ENCODE assay signal across 8 mouse cellular contexts in the genomic region with DNA sequence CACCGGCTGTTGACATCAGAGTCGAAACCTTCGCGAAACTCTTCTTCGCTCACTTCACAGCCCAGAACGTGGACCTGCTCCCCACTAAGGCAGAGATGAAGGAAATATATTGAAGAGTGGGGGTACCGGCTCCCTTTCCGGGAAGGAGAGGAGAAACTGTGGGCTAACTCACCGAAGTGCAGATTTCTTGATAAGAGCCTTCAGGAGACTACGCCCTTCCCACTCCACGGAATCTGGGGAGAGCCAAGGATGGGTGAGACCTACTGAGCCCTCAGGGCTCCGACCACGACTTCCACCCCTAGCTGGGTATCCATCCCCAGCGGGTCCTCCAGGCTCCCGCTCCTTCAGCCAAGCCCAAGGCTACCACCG. TPM values are rescaled to one million over a fixed set of nuclear protein-coding genes. Genes with fewer than 3 reads are reported as not detected.
DNase-seq lines count a peak whose midpoint lies in the region; ATAC-seq lines count a peak whose summit lies in the region.

No protein-coding gene starts in this region.

- ATAC-seq in heart, embryonic 11.5 days (replicated peaks; ENCODE audit: insufficient number of reproducible peaks, low FRiP score, low TSS enrichment), result no peak
- ATAC-seq in CD4-positive, CD25-positive, alpha-beta regulatory T cell, adult 4 months, result peak; percentile 3
- ATAC-seq in forebrain, embryonic 13.5 days, result no peak
- peak; percentile 37 for ATAC-seq in liver, embryonic 15.5 days (ENCODE audit: insufficient read depth)

- WGBS in heart, embryonic 11.5 days (ENCODE audit: insufficient replicate concordance), result 2% methylated on average over 16 of the region's 16 CpGs
- 5% methylated on average over 16 of the region's 16 CpGs for WGBS in forebrain, embryonic 13.5 days
- whole genome bisulfite sequencing in liver, embryonic 15.5 days (ENCODE audit: insufficient replicate concordance), result 2% methylated on average over 16 of the region's 16 CpGs

- peak overlapping the region; percentile 99 for H3K9ac ChIP-seq in heart, embryonic 11.5 days (ENCODE audit: low read depth, low read length)
- peak overlapping the region; percentile 99 for H3K9ac ChIP-seq in forebrain, embryonic 13.5 days
- H3K9ac ChIP-seq in liver, embryonic 15.5 days, result peak overlapping the region; percentile 97

- no peaks in the 10 kb centered on the region for H3K9me3 ChIP-seq in heart, embryonic 11.5 days (replicated peaks; ENCODE audit: control insufficient read depth, low read length)
- no peaks in the 10 kb centered on the region for H3K9me3 ChIP-seq in forebrain, embryonic 13.5 days (replicated peaks)
- H3K9me3 ChIP-seq in liver, embryonic 15.5 days (replicated peaks), result no peaks in the 10 kb centered on the region

- peak overlapping the region; percentile 97 for H3K4me2 ChIP-seq in heart, embryonic 11.5 days
- peak overlapping the region; percentile 85 for H3K4me2 ChIP-seq in forebrain, embryonic 13.5 days
- peak overlapping the region; percentile 96 for H3K4me2 ChIP-seq in liver, embryonic 15.5 days

- peaks cover 20% of the 10 kb centered on the region for H3K4me1 ChIP-seq in heart, embryonic 11.5 days (ENCODE audit: control insufficient read depth, insufficient read depth, low read length)
- peaks cover 35% of the 10 kb centered on the region for H3K4me1 ChIP-seq in forebrain, embryonic 13.5 days
- H3K4me1 ChIP-seq in liver, embryonic 15.5 days (replicated peaks), result peaks cover 44% of the 10 kb centered on the region

- no peaks in the 10 kb centered on the region for H3K27me3 ChIP-seq in heart, embryonic 11.5 days (ENCODE audit: control insufficient read depth, insufficient read depth, low read length)
- no peaks in the 10 kb centered on the region for H3K27me3 ChIP-seq in forebrain, embryonic 13.5 days
- no peaks in the 10 kb centered on the region for H3K27me3 ChIP-seq in liver, embryonic 15.5 days

- DNase-seq in heart, postnatal 4 days, result no peak
- no peak for DNase-seq in right cerebral cortex, adult 2 months (ENCODE audit: low spot score in 2 of 2)
- DNase-seq in B cell, adult 2 months, result no peak
- DNase-seq in left cerebral cortex, postnatal 36 days (ENCODE audit: low spot score in 2 of 2), result no peak

- peak overlapping the region; percentile 99 for H3K27ac ChIP-seq in heart, embryonic 11.5 days (ENCODE audit: low read depth, low read length)
- H3K27ac ChIP-seq in forebrain, embryonic 13.5 days, result peak overlapping the region; percentile 99
- H3K27ac ChIP-seq in liver, embryonic 15.5 days (replicated peaks), result peak overlapping the region; percentile 98

- H3K4me3 ChIP-seq in heart, embryonic 11.5 days (ENCODE audit: low read depth, low read length), result peak overlapping the region; percentile 100
- H3K4me3 ChIP-seq in forebrain, embryonic 13.5 days, result peak overlapping the region; percentile 100
- H3K4me3 ChIP-seq in liver, embryonic 15.5 days (replicated peaks), result peak overlapping the region; percentile 86

- H3K36me3 ChIP-seq in heart, embryonic 11.5 days (ENCODE audit: control insufficient read depth, insufficient read depth, low read length), result peaks cover 17% of the 10 kb centered on the region
- H3K36me3 ChIP-seq in forebrain, embryonic 13.5 days (ENCODE audit: poor library complexity, severe bottlenecking), result peaks cover 49% of the 10 kb centered on the region
- peaks cover 48% of the 10 kb centered on the region for H3K36me3 ChIP-seq in liver, embryonic 15.5 days (replicated peaks)

- intact Hi-C loops in left cerebral cortex, postnatal 36 days (cut with DNase I), result loop anchor here (1.0 to 2.0 kb wide), 2 partner anchors 11 to 59 kb away; partner anchors contain the start of genes Eif5a and Gabarap

RNA-seq across cellular contexts. Expression of gene Ctdnep1, which starts 1.1 kb away (rescaled TPM):
- polyA plus RNA-seq in heart, embryonic 11.5 days (2014; fragmentation: Nextera tagmentation; extraction: Ambion mirVana), result 20.3 and 22.2 TPM in 2 replicates
- total RNA-seq in heart, postnatal 4 days (2021), result 100 to 1,000 TPM; 132 to 144 TPM
- 10 to 100 TPM; 21.1 to 25.4 TPM for polyA plus RNA-seq in CD4-positive, CD25-positive, alpha-beta regulatory T cell, adult 4 months (2017; shearing (Covaris generic))
- polyA plus RNA-seq in forebrain, embryonic 13.5 days (2015; fragmentation: Nextera tagmentation; extraction: Ambion mirVana), result 21.1 and 24.3 TPM in 2 replicates
- polyA plus RNA-seq in liver, embryonic 15.5 days (2015; fragmentation: Nextera tagmentation; extraction: Ambion mirVana), result 8.9 and 11.9 TPM in 2 replicates
- 100 to 1,000 TPM; 112 to 128 TPM for total RNA-seq in left cerebral cortex, postnatal 36 days (2021)

RNA-seq across cellular contexts. Expression of gene Elp5, which starts 2.5 kb away (rescaled TPM):
- polyA plus RNA-seq in heart, embryonic 11.5 days (2014; fragmentation: Nextera tagmentation; extraction: Ambion mirVana), result 120 and 130 TPM in 2 replicates
- 10 to 100 TPM; 63.1 to 64.6 TPM for total RNA-seq in heart, postnatal 4 days (2021)
- 10 to 100 TPM; 69.7 to 79.3 TPM for polyA plus RNA-seq in CD4-positive, CD25-positive, alpha-beta regulatory T cell, adult 4 months (2017; shearing (Covaris generic))
- polyA plus RNA-seq in forebrain, embryonic 13.5 days (2015; fragmentation: Nextera tagmentation; extraction: Ambion mirVana), result 157 and 164 TPM in 2 replicates
- 58.1 and 60.5 TPM in 2 replicates for polyA plus RNA-seq in liver, embryonic 15.5 days (2015; fragmentation: Nextera tagmentation; extraction: Ambion mirVana)
- total RNA-seq in left cerebral cortex, postnatal 36 days (2021), result 10 to 100 TPM; 79.2 to 88.5 TPM

RNA-seq across cellular contexts. Expression of gene Gabarap, which starts 11.1 kb away (rescaled TPM):
- polyA plus RNA-seq in heart, embryonic 11.5 days (2014; fragmentation: Nextera tagmentation; extraction: Ambion mirVana), result 481 and 489 TPM in 2 replicates
- 100 to 1,000 TPM; 271 TPM for total RNA-seq in heart, postnatal 4 days (2021)
- polyA plus RNA-seq in CD4-positive, CD25-positive, alpha-beta regulatory T cell, adult 4 months (2017; shearing (Covaris generic)), result 100 to 1,000 TPM; 282 to 355 TPM
- polyA plus RNA-seq in forebrain, embryonic 13.5 days (2015; fragmentation: Nextera tagmentation; extraction: Ambion mirVana), result 598 and 670 TPM in 2 replicates
- polyA plus RNA-seq in liver, embryonic 15.5 days (2015; fragmentation: Nextera tagmentation; extraction: Ambion mirVana), result 252 and 262 TPM in 2 replicates
- total RNA-seq in left cerebral cortex, postnatal 36 days (2021), result 100 to 1,000 TPM; 199 to 219 TPM

RNA-seq across cellular contexts. Expression of gene Cldn7, which starts 15.2 kb away (rescaled TPM):
- 2.4 and 3.0 TPM in 2 replicates for polyA plus RNA-seq in heart, embryonic 11.5 days (2014; fragmentation: Nextera tagmentation; extraction: Ambion mirVana)
- total RNA-seq in heart, postnatal 4 days (2021), result under 1 TPM in 1 of 2 experiments, not detected in 1; 0.76 TPM
- not detected for polyA plus RNA-seq in CD4-positive, CD25-positive, alpha-beta regulatory T cell, adult 4 months (2017; shearing (Covaris generic))
- polyA plus RNA-seq in forebrain, embryonic 13.5 days (2015; fragmentation: Nextera tagmentation; extraction: Ambion mirVana), result 0.59 and 1.4 TPM in 2 replicates
- polyA plus RNA-seq in liver, embryonic 15.5 days (2015; fragmentation: Nextera tagmentation; extraction: Ambion mirVana), result 4.5 and 6.6 TPM in 2 replicates
- not detected for total RNA-seq in left cerebral cortex, postnatal 36 days (2021)

RNA-seq across cellular contexts. Expression of gene Phf23, which starts 15.8 kb away (rescaled TPM):
- polyA plus RNA-seq in heart, embryonic 11.5 days (2014; fragmentation: Nextera tagmentation; extraction: Ambion mirVana), result 27.3 and 29.9 TPM in 2 replicates
- total RNA-seq in heart, postnatal 4 days (2021), result 10 to 100 TPM; 25.0 to 30.3 TPM
- 10 to 100 TPM; 41.3 to 43.5 TPM for polyA plus RNA-seq in CD4-positive, CD25-positive, alpha-beta regulatory T cell, adult 4 months (2017; shearing (Covaris generic))
- polyA plus RNA-seq in forebrain, embryonic 13.5 days (2015; fragmentation: Nextera tagmentation; extraction: Ambion mirVana), result 78.5 and 79.9 TPM in 2 replicates
- polyA plus RNA-seq in liver, embryonic 15.5 days (2015; fragmentation: Nextera tagmentation; extraction: Ambion mirVana), result 23.1 and 24.0 TPM in 2 replicates
- total RNA-seq in left cerebral cortex, postnatal 36 days (2021), result 10 to 100 TPM; 41.3 to 46.1 TPM

Comparison
In these comparisons a context has a peak if more than half of its experiments do, and no peak if none do; other contexts are left out.
1. ATAC-seq: peak in CD4-positive, CD25-positive, alpha-beta regulatory T cell, adult 4 months (single experiment) and liver, embryonic 15.5 days (single experiment); none in heart, embryonic 11.5 days (single experiment) and forebrain, embryonic 13.5 days (single experiment).
2. Peak in every context shown above with its lines, with median percentiles within 50 percentile points of each other: H3K27ac ChIP-seq, H3K4me2 ChIP-seq, H3K4me3 ChIP-seq and H3K9ac ChIP-seq.